Mouse (Mus musculus) left cerebral cortex, postnatal 14 days (tissue): ENCODE measurements around the gene Pomp. TPM values are rescaled to one million over a fixed set of nuclear protein-coding genes. Genes with fewer than 3 reads are reported as not detected.
"Not testable (repeated sequence)": the region's sequence is repeated elsewhere in the genome, so short reads cannot be mapped to it uniquely, and the experiment has no call there.

ENCODE experiments used
- DNase-seq, 2 experiments: peaks; one replicate each; pipeline ENCODE4 v3.0.0; 2021 to 2022; ENCODE audit warnings: low spot score in 2 of 2, mixed read lengths in 1 of 2
- intact Hi-C: fragments of 180-260 bp; cut with DNase I; formaldehyde crosslinking; loops from one replicate; pipeline ENCODE4 v1.15.1; 2025
- total RNA-seq, 2 experiments: library from RNA; stranded (reverse); gene quantifications; 2 replicates each; pipeline ENCODE4 v1.2.3; 2021

The Pomp gene
- total RNA-seq, 2 experiments from 2014 or later, result 151 to 156 TPM

- DNase-seq, result no peak
- intact Hi-C loops, result no loop called here
These were observed 35.4 kb downstream of the Pomp start for GRCm38 (mm10) chr5:147895436-147896198.

GRCm38 (mm10) chr5:147896501-147896900 lies 36.2 kb downstream of the Pomp start:
- intact Hi-C loops, DNase-seq: not testable (repeated sequence)

GRCm38 (mm10) chr5:147898254-147898653 lies 38.0 kb downstream of the Pomp start:
- intact Hi-C loops, result no loop called here
- no peak for DNase-seq

DNA sequence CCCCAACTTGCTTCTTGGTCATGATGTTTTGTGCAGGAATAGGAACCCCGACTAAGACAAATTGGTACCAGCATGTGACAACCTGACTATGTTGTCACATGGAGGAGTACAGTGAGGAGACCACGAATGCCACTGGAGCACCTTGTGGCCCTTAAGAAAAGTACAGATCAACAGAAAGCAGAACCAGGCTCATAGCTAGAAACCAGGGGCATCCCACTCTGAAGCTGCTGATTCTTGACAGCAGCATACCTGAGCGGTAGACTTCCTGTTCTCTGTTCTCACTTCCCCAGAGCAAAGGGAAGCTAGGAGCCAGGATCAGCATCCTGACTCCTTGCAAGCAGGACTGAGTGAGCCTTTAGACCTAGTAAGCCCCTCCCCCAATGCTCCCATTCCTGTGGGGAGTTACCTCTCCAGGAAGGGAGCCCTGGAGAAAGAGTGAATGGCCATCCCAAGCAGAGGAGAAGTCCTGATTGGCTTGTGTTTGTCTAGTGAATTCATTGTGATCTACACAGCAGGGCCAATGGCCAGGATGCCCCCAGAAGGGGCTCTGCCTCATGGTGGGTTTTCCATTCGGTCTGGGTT lies 38.8 kb downstream of the Pomp start:
- DNase-seq, result no peak
- intact Hi-C loops, result no loop called here

DNA sequence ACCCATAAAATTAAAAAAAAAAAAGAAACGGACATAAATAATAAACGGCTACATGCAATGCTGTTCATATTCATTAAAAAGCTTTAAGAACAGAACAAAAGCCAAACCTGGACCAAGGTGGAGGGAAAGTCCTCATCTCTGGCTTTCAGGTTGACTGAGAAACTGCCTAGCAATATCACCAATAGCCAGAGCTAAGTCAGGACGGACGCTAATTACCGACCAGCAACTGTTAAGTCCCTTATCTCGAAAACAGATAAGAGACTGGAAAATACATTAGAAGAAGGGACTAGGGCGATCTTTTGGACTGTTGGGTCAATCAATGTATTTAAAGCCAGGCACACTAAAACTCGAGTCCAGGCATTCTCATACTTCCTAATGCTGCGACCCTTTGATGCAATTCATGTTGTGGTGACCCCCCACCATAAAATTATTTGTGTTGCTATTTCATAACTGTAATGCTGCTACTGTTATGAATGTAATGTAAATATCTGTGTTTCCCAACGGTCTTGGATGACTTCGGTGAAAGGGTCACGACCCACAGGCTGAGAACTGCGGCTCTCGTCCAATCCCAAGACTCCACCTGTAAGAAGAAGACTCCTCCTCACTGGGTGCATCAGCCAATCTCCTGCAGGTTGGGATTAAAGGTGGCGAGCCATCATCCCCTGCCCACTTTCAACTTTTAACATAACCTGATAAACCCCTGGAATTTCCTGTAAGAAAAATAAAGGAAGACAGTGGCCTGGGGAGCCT lies 41.9 kb downstream of the Pomp start:
- no peak for DNase-seq
- intact Hi-C loops, result no loop called here

GRCm38 (mm10) chr5:147903166-147903565 lies 42.9 kb downstream of the Pomp start:
- no peak for DNase-seq
- intact Hi-C loops, result no loop called here

DNA sequence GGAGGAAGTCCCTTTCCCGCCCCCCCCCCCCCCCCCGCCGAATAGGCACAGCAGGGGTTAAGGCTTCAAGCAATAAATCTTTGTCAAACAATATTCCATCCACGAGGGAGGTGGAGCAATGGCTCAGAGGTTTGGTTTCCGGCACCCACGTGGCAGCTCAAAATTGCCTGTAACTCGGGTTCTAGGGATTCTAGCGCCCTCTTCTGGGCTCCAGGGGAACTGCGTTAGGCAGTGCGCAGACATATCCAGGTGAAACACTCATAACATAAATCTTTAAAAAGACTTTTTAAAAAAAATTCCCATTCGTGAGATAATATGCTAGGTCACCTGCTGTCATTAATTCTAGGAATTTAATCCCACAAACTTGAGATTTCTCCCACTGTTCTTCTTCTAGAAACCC lies 46.9 kb downstream of the Pomp start:
- DNase-seq, result no peak
- intact Hi-C loops, result no loop called here

DNA sequence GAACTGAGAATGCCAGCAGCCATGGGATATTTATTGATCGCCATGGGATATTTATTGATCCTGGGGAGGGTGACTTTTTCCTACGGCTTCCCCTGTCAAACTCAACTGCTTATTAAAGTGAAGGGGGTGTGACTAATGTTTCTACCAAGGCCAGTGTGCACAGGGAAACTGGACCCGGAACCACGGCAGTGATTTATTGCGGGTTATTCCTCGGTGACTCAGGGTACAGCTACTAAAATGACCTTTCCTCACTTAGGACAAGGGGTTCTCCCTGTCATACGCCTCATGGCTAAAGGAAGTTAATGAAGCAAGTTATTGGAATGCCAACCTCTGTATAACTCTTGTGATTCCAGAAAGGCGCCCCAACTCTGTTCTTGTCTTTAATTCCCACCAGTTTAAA lies 47.6 kb downstream of the Pomp start:
- DNase-seq, result no peak

DNA sequence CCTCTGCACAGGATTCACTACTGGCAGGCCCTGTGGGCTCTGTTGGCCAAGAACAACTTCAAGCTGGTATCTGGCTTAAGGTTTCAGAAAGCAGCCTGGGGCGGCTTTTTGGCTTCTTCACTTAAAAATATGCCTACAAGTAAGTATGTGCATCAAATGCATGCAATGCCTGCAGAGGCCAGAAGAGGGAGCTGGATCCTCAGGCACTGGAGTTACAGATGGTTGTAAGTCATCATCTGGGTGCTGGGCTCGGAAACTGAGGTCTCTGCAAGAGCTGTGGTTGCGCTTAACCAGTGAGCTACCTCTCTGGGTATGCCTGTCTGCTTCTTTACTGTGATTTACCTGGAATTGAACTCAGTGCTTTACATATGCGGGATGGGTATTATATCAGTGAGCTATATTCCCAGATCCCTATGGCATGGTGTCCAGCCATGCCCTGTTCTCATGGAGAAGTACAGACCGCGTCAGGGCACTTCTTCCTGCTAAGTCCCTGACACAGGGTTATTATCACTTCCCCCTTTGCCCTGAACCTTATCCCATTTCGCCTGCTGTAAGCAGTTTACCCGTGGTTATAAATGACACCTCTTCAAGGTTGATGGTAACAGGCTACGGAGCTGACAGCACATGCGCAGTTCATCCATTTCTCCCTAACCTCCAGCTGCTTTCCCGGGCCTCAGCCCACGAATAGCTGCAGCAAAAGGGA lies 50.7 kb downstream of the Pomp start:
- intact Hi-C loops, result no loop called here
- DNase-seq, result no peak

More for the DNA sequence above, 47.6 kb downstream of the Pomp start:
- intact Hi-C loops, result no loop called here

GRCm38 (mm10) chr5:147911744-147912143 lies 51.5 kb downstream of the Pomp start:
- intact Hi-C loops, result no loop called here
- DNase-seq, result no peak

DNA sequence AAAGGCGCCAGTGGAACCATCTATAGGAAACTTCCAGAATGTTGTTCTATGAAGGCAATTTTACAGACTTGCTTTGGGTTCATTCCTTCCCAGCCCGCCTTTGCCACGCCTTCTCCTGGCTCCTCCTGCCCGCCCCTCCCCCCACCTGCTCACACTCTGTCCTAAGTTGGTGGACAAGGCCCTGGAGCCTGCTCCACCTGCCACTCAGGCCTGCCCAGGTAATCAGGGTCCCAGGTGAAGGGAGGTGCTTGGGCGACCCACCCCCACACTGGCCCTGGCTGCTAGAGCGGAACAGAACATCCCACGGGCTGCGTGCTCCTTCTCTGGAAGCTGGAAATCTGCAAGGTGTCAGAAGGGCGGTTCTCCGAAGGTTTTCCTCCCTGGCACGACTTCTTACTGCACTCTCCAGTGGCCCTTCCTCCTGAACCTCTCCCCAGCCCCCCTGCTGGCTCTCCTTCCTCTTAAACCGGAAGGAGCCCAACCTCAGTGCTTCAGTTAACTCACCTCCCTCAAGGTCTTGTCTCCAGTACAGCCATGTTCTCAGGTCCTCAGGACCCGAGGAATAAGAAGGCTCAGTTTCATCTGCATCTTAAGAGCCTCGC lies 53.1 kb downstream of the Pomp start:
- intact Hi-C loops, result no loop called here

GRCm38 (mm10) chr5:147915038-147915566 lies 54.8 kb downstream of the Pomp start:
- intact Hi-C loops, result no loop called here

More for the DNA sequence above, 53.1 kb downstream of the Pomp start:
- no peak for DNase-seq

DNA sequence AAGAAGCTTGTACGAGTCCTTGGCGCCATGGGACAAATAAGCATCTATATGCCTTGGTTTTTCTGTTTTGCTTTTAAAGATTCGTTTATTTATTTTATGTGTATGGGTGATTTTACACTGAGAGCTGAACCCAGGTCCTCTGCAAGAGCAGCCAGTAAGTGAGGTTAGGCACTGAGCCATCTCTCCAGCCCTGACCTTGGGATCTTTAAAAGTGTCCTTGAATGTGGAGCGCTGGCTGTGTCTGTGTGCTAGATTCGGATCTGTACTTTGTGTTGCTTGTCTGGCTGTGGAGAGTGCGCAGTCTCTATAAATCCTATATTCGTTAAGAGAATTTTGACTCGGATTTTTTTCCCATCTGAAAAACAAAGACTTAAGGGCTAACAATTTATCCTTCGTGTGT lies 55.9 kb downstream of the Pomp start:
- no peak for DNase-seq
- intact Hi-C loops, result no loop called here

More at GRCm38 (mm10) chr5:147915038-147915566, 54.8 kb downstream of the Pomp start:
- no peak for DNase-seq

DNA sequence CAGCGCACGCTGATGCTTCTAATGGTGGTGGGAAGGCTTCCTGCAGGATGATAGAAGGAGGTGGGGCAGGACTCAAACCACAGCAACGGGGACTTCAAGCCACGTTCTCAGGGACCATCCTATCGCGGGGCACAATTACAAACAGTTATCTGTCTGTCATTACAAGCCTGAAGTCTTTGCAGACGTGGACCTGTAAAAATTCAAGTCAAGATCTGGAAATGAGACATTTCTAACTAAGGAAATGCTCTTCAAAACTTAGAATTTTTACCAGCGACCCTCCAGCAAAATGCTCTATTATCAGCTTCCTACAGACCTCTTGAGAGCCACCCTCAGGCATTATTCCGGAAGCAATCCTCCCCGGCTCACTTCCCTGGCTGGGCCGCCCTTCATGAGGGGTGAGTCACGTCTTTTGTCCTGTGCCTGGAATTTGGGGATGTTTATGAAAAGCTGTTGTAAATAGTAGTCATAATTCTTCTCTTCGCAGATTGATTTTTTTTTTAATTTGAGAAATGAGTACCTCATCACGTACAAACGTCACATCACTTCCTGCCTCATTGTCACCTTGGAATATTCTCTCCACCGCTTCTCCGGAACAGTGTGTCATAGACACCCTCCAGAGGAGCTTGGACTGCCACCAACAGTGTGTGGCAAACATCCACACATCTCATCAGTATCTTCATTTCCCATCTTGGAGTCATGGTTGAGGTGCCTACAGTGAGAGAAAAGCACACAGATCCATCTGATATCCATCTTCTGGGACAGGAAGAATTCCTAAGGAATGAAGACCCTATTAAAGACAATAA lies 58.0 kb downstream of the Pomp start:
- DNase-seq, result peak in 1 of 2 experiments; percentile 15
- intact Hi-C loops, result no loop called here

- intact Hi-C loops, result no loop called here
- no peak for DNase-seq
These were observed 64.4 kb downstream of the Pomp start for GRCm38 (mm10) chr5:147924621-147925020.
